Mouse (Mus musculus) left cerebral cortex, postnatal 14 days (tissue): ENCODE data around the gene Lbr. TPM values are rescaled to one million over a fixed set of nuclear protein-coding genes. Genes with fewer than 3 reads are reported as not detected.
"Not testable (repeated sequence)": the region's sequence is repeated elsewhere in the genome, so short reads cannot be mapped to it uniquely, and the experiment has no call there.

Source experiments
- DNase-seq, 2 experiments: peaks; one replicate each; pipeline ENCODE4 v3.0.0; 2021 to 2022; ENCODE audit warnings: low spot score in 2 of 2, mixed read lengths in 1 of 2
- intact Hi-C: fragments of 180-260 bp; cut with DNase I; formaldehyde crosslinking; loops from one replicate; pipeline ENCODE4 v1.15.1; 2025
- total RNA-seq, 2 experiments: library from RNA; stranded (reverse); gene quantifications; 2 replicates each; pipeline ENCODE4 v1.2.3; 2021

Gene Lbr
- total RNA-seq, 2 experiments from 2014 or later = 9.6 to 14.2 TPM

- intact Hi-C loops = no loop called here
- DNase-seq = peak in 1 of 2 experiments; percentile 50
Observed at GRCm38 (mm10) chr1:181811481-181812223, 31.2 kb downstream of the Lbr start.

DNA sequence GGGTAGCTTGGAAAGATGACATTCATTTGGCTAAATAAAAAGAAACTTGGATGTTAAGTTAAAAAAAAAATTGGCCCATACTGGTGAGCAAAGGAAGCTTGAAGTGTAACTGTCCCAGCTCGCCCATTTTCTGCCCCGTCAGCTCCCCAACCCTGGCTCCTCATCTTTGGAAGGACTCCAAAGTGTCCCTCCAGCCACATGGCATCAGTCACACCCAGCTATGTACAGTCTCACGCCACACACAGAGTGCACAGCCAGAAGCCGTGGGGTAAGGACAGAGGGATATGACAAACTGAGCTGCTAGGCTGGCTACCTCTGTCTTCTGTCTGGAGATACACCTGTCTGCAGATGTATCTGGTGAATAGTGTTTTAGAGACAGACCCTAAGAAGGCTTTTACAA, 42.2 kb downstream of the Lbr start:
- no peak for DNase-seq
- intact Hi-C loops = no loop called here

GRCm38 (mm10) chr1:181799911-181800310, 42.9 kb downstream of the Lbr start:
- no peak for DNase-seq
- intact Hi-C loops = no loop called here

DNA sequence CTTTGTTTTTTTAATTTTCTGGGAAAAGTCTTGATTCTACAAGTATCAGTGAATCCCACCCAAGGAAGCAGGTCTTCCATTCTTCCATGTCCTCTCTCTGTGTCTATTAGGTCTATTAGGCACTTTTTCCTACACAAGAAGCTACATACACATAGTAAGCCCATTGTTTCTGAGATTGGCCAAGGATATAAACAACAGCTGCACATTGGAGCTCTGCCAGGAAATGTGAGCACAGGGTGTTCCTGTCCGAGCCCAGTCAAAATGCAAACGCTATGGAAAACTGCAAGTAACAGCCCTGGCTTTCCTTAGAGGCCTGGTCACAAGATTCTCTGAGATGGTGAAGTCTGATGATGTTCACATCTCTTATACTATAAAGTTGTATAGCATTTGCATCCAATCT, 49.3 kb downstream of the Lbr start:
- DNase-seq = peak; percentile 18 to 29
- intact Hi-C loops = no loop called here

GRCm38 (mm10) chr1:181789952-181790351, 52.9 kb downstream of the Lbr start:
- intact Hi-C loops = no loop called here
- DNase-seq = no peak

- intact Hi-C loops = not testable (repeated sequence)
- DNase-seq = peak; percentile 17 to 24
Observed at GRCm38 (mm10) chr1:181782600-181782999, 60.2 kb downstream of the Lbr start.

GRCm38 (mm10) chr1:181776541-181776940, 66.3 kb downstream of the Lbr start:
- intact Hi-C loops = no loop called here

GRCm38 (mm10) chr1:181771871-181772270, 71.0 kb downstream of the Lbr start:
- DNase-seq = no peak
- intact Hi-C loops = no loop called here

More at GRCm38 (mm10) chr1:181776541-181776940, 66.3 kb downstream of the Lbr start:
- DNase-seq = no peak

DNA sequence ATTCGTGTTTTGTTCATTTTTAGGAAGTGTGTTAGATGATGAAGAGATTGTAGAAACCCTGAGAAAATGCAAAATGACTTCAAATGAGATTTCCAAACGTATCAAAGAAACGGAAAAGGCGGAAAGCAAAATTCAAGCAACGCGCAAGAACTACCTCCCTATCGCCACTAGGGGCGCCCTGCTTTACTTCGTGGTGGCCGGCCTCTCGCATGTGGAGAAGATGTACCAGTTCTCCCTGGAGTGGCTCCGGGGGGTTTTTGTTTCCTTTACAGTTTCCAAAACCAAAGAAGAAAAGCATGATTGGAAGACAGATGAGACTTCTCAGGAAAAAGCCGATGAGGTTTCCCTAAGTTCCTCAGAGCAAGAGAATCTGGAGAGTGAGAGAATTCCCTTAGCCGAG, 73.5 kb downstream of the Lbr start:
- intact Hi-C loops = no loop called here
- peak; percentile 31 to 34 for DNase-seq

Other genes starting within 250 kb of the Lbr start
- 100 to 1,000 TPM; 137 to 151 TPM for gene Enah, start 176.9 kb upstream of the Lbr start, total RNA-seq